Mouse (Mus musculus) cerebellum, adult 2 months (tissue): ENCODE results near the gene Ppp1r1c.

Experiments used
- CTCF ChIP-seq: fragments of 200-500 bp; IDR thresholded peaks from 2 replicates; pipeline ENCODE4 v1.5.1; 2011; ENCODE audit warnings: low read depth, mild to moderate bottlenecking, control low read depth, low read length, moderate library complexity, borderline replicate concordance; ENCODE audit not compliant: insufficient read depth
- POLR2A ChIP-seq: fragments of 200-500 bp; IDR thresholded peaks from 2 replicates; pipeline ENCODE4 v1.6.1; 2011; ENCODE audit warnings: low read length, control low read depth, borderline replicate concordance; ENCODE audit not compliant: insufficient read depth

DNA sequence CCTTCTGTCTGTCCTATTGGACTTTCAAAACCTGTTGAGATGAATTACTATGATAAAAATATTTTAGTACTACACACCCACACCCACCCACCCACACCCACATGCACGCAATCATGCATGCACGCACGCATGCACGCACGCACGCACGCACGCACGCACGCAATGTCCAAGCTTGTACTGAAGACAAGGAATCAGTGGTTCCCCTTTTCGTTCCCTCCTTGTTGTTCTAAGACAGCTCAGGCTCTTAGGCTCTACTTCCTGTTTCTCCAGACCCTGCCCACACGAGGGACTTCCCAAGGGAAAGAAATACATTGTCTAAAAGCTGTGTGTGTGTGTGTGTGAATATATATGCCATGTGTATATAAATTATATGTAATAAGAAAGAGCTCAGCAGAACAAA lies 11.6 kb upstream of the Ppp1r1c start:
- no peak for TF ChIP-seq POLR2A
- no peak for TF ChIP-seq CTCF
